Mouse (Mus musculus): Measurements from ENCODE around the gene Lgi1.

Lgi1 gene

DNA sequence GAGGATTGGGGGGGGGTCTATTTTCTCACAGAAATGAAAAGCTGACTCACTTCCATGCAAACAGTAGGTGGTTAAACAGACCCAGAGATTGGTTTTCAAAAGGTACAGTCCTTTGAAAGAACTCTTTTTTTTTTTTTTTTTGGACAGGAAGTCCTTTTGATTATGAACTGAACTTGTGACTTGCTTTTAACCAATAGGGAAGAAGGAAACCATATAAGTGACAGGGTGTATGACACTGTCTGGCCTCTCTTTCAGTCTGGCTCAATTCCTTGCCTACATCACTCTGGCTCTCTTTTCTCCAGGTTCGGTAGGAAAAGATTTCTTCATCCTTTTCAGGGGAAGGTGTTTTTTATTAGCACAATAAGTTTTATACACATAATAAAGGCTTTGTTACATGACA is 95.0 kb downstream of the Lgi1 start:
- in situ Hi-C loops (cut with MboI, MseI), result loop anchor here (5.0 to 10.0 kb wide), 2 partner anchors 68 to 94 kb away; partner anchors contain the start of gene Lgi1
